Mouse (Mus musculus) hindbrain, postnatal 0 days (tissue): Measurements from ENCODE around the gene Tmem108. TPM values are rescaled to one million over a fixed set of nuclear protein-coding genes. Genes with fewer than 3 reads are reported as not detected.

Experiments
- ATAC-seq: fragments of 200-750 bp; cut with Nextera tagmentation; 2 replicates; pipeline ENCODE4 v1.8.0; 2017; ENCODE audit warnings: mild to moderate bottlenecking, moderate TSS enrichment, moderate library complexity
- DNase-seq: peaks from one replicate; pipeline ENCODE4 v3.0.0-alpha.2; 2015; ENCODE audit warnings: low spot score
- H3K27ac ChIP-seq: fragments of 300-500 bp; sonication (generic); 2 replicates; pipeline ENCODE4 v1.5.1; 2014; ENCODE audit warnings: mild to moderate bottlenecking
- H3K27me3 ChIP-seq: fragments of 300-500 bp; sonication (generic); 2 replicates; pipeline ENCODE4 v1.6.1; 2014; ENCODE audit warnings: low read length, mixed read lengths; ENCODE audit not compliant: insufficient read depth
- H3K36me3 ChIP-seq: fragments of 300-500 bp; sonication (generic); 2 replicates; pipeline ENCODE4 v1.6.1; 2014; ENCODE audit warnings: low read length, mixed read lengths; ENCODE audit not compliant: insufficient read depth
- H3K4me1 ChIP-seq: fragments of 300-500 bp; sonication (generic); 2 replicates; pipeline ENCODE4 v1.6.1; 2014; ENCODE audit warnings: antibody characterized with exemption, low read length, mixed read lengths; ENCODE audit not compliant: insufficient read depth
- H3K4me2 ChIP-seq: fragments of 300-500 bp; sonication (generic); 2 replicates; pipeline ENCODE4 v1.6.1; 2014; ENCODE audit warnings: low read depth, mild to moderate bottlenecking, low read length, moderate library complexity, mixed read lengths
- H3K4me3 ChIP-seq: fragments of 300-500 bp; sonication (generic); 2 replicates; pipeline ENCODE4 v1.5.1; 2014; ENCODE audit warnings: low read length
- H3K9ac ChIP-seq: fragments of 300-500 bp; sonication (generic); replicated peaks from 2 replicates; pipeline ENCODE4 v1.6.1; 2014; ENCODE audit warnings: mild to moderate bottlenecking, low read length, moderate library complexity, mixed read lengths
- H3K9me3 ChIP-seq: fragments of 300-500 bp; sonication (generic); 2 replicates; pipeline ENCODE4 v1.6.1; 2016; ENCODE audit warnings: low read length, mixed read lengths
- CTCF ChIP-seq: IDR thresholded peaks from 2 replicates; pipeline ENCODE4 v1.5.1; 2016; ENCODE audit warnings: antibody characterized with exemption, control low read depth, low read depth
- WGBS: fragments of 180-500 bp; shearing (Covaris S2); extraction: QIAGEN DNeasy Blood & Tissue Kit; methylation state at CpG from one replicate; pipeline ENCODE4 v1.1.7; 2014; 5-methylcytosine and 5-hydroxymethylcytosine counted together
- polyA plus RNA-seq: library from polyadenylated mRNA; unstranded; fragments of >200 nt; fragmentation: Nextera tagmentation; extraction: Ambion mirVana; gene quantifications from 2 replicates; pipeline ENCODE4 v1.2.1, GENCODE M21; 2015
- total RNA-seq: library from RNA; depleted of rRNA; stranded (reverse); fragments of >200 nt; gene quantifications from 2 replicates; pipeline ENCODE4 v1.2.3, GENCODE M21; 2014

The Tmem108 gene
- total and polyA plus RNA-seq, 2 experiments from 2014 or later, result 21.5 to 24.4 TPM

DNA sequence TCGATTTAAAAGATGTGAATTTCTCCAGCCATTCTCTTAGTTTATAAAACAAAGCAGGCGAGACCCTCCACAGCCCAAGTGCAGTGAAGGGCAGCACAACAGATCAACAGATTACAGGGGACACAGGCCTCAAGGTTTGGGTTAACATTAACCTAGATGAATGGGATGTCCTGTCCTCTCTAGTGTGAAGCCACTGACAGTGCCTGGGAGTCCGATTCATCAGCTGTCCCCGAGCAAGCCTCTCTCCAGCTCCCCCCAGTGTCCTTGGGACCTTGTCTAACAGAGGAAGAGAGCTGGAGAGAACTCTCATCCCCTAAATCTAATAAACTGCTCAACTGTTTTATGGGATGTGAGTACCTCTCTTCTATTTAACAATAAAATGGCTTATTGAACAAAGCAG, 48.4 kb downstream of the Tmem108 start:
- no peak for TF ChIP-seq CTCF
- Histone ChIP-seq H3K4me1 (no peaks in the 10 kb centered on the region), H3K27ac (no peak overlapping the region), H3K9ac (no peak overlapping the region), H3K4me3 (no peak overlapping the region), H3K27me3 (no peaks in the 10 kb centered on the region), H3K9me3 (no peaks in the 10 kb centered on the region), H3K4me2 (no peak overlapping the region), H3K36me3 (no peaks in the 10 kb centered on the region)
- ATAC-seq (no peak), DNase-seq (no peak)
- WGBS, result 83% methylated on average over 4 of the region's 4 CpGs

- no peaks in the 10 kb centered on the region for H3K36me3 ChIP-seq
- H3K4me1 ChIP-seq, result no peaks in the 10 kb centered on the region
- no peak overlapping the region for H3K4me3 ChIP-seq
- WGBS, result 80% methylated on average over 7 of the region's 7 CpGs
- no peak overlapping the region for H3K27ac ChIP-seq
- no peak for DNase-seq
- no peak for ATAC-seq
- TF ChIP-seq CTCF, result no peak
- H3K9me3 ChIP-seq, result no peaks in the 10 kb centered on the region
- no peak overlapping the region for H3K4me2 ChIP-seq
- H3K9ac ChIP-seq, result no peak overlapping the region
- no peaks in the 10 kb centered on the region for H3K27me3 ChIP-seq
These were observed 48.9 kb downstream of the Tmem108 start for GRCm38 (mm10) chr9:103712711-103713110.

- Histone ChIP-seq H3K9me3 (no peaks in the 10 kb centered on the region), H3K4me2 (no peak overlapping the region), H3K9ac (no peak overlapping the region), H3K4me1 (no peaks in the 10 kb centered on the region), H3K36me3 (no peaks in the 10 kb centered on the region), H3K27me3 (no peaks in the 10 kb centered on the region), H3K27ac (no peak overlapping the region), H3K4me3 (no peak overlapping the region)
- 59% methylated on average over 3 of the region's 3 CpGs for WGBS
- ATAC-seq (no peak), DNase-seq (no peak)
- TF ChIP-seq CTCF, result no peak
These were observed 51.9 kb downstream of the Tmem108 start for GRCm38 (mm10) chr9:103709694-103710093.

GRCm38 (mm10) chr9:103708514-103709173, 53.0 kb downstream of the Tmem108 start:
- no peak for DNase-seq
- Histone ChIP-seq H3K27me3 (no peaks in the 10 kb centered on the region), H3K4me1 (no peaks in the 10 kb centered on the region), H3K27ac (no peak overlapping the region), H3K4me2 (no peak overlapping the region), H3K4me3 (no peak overlapping the region), H3K9ac (no peak overlapping the region), H3K36me3 (no peaks in the 10 kb centered on the region), H3K9me3 (no peaks in the 10 kb centered on the region)
- 81% methylated on average over 16 of the region's 16 CpGs for WGBS
- ATAC-seq, result no peak
- no peak for TF ChIP-seq CTCF

- no peaks in the 10 kb centered on the region for H3K36me3 ChIP-seq
- DNase-seq (no peak), ATAC-seq (no peak)
- TF ChIP-seq CTCF, result no peak
- no peak overlapping the region for H3K9ac ChIP-seq
- H3K27me3 ChIP-seq, result no peaks in the 10 kb centered on the region
- no peaks in the 10 kb centered on the region for H3K4me1 ChIP-seq
- H3K9me3 ChIP-seq, result no peaks in the 10 kb centered on the region
- no peak overlapping the region for H3K27ac ChIP-seq
- no peak overlapping the region for H3K4me2 ChIP-seq
- no peak overlapping the region for H3K4me3 ChIP-seq
These were observed 53.8 kb downstream of the Tmem108 start for GRCm38 (mm10) chr9:103707857-103708256.

DNA sequence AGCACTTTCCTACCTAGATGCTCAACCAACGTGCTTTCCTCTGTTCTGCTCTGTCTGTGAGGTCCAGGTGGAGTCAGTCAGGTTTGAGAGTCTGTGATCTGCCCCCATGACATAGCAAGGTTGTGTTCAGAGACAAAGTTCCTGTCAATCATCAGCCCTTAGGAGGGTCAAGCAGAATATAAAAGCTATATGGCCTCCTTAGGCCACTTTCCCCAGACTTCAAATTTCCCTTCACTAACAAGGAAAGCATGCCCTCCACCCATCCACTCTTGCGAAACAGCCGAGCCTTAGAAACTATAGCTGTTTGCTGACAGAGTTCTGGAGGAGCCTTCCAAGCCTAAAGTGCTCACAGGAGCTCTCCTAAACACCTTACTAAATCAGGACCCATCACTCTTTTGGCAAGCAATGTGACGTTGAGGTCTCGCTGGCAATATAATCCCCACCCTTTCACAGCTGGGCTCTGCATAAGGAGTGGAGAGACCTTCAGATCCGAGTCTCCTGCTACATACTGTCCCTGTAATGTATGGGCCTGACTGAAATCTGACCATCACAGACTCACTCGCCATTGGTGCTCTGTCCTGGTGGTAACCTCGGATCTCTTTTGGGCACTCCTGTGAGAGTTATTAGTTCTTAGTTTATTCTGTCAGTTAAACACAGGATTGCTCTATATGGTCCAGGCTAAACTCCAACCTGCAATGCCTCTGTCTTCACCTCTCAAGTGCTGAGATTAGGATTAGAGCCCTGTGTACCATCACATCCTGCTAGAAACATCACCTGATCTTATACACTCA, 54.4 kb downstream of the Tmem108 start:
- 83% methylated on average over 8 of the region's 8 CpGs for WGBS

DNA sequence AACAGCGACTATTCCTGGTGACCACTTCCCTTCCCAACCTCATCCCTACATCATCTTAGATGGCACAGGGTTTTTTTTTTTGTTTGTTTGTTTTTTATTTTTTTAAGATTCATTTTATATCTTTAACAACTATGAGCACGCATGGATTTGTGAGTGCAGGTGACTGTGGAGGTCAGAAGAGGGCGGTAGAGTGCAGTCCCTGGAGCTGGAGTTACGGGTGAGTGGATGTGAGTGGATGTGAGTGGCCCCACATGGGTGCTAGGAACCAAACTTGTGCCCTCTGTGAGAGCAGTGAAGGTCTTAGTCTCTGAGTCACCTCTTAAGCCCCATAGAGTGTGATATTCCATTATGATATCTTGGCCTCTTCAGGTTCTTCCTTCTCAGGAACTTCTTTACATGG, 55.9 kb downstream of the Tmem108 start:
- no peak overlapping the region for H3K27ac ChIP-seq
- ATAC-seq (no peak), DNase-seq (no peak)
- WGBS, result 99% methylated on average over 4 of the region's 4 CpGs
- no peak for TF ChIP-seq CTCF
- no peaks in the 10 kb centered on the region for H3K36me3 ChIP-seq
- H3K9me3 ChIP-seq, result no peaks in the 10 kb centered on the region
- H3K4me2 ChIP-seq, result no peak overlapping the region
- H3K9ac ChIP-seq, result no peak overlapping the region
- H3K4me1 ChIP-seq, result no peaks in the 10 kb centered on the region
- H3K4me3 ChIP-seq, result no peak overlapping the region
- no peaks in the 10 kb centered on the region for H3K27me3 ChIP-seq

More for the DNA sequence above, 54.4 kb downstream of the Tmem108 start:
- H3K4me3 ChIP-seq, result no peak overlapping the region
- no peaks in the 10 kb centered on the region for H3K36me3 ChIP-seq
- DNase-seq (no peak), ATAC-seq (no peak)
- H3K27ac ChIP-seq, result no peak overlapping the region
- no peak overlapping the region for H3K4me2 ChIP-seq
- no peak overlapping the region for H3K9ac ChIP-seq
- H3K4me1 ChIP-seq, result no peaks in the 10 kb centered on the region
- H3K27me3 ChIP-seq, result no peaks in the 10 kb centered on the region
- TF ChIP-seq CTCF, result no peak
- no peaks in the 10 kb centered on the region for H3K9me3 ChIP-seq
